26 mouse cellular contexts compared by ENCODE assay signal in the genomic region with DNA sequence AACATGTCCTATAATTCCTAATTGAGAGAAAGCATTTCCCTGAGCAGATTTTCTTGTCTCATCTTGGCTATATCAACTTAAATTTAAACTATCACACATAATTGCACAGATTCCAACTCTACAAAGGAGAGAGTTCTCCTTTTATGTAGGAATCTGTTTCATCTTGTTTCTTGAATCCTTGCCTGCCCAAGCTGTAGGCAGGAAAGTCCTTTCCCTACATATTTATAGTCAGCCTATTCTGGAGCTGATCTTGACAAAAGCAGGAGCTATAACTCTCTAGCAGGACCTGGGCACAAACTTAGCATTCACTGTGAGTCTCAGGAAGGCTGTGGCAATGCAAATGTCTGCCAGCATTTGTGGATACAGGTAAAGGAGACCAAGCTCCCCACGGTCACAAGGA.
"Had no signal": no experiment of that assay in that cellular context is flagged by ENCODE, and none has a peak within 500 bp of the region (broad histone marks: within the 10 kb centered on the region; RNA-seq: fewer than 3 reads in every experiment).

No protein-coding gene starts in this region.

- H3K4me1 ChIP-seq: limb, embryonic 10.5 days; limb, embryonic 12.5 days; limb, embryonic 13.5 days; limb, embryonic 15.5 days; liver, embryonic 12.5 days; liver, embryonic 13.5 days; liver, embryonic 15.5 days; lung, embryonic 15.5 days; megakaryocyte, embryonic 14.5 days; midbrain, embryonic 10.5 days; midbrain, embryonic 12.5 days; midbrain, embryonic 13.5 days; midbrain, embryonic 15.5 days had no signal

- DNase-seq: left cerebral cortex, postnatal 4 days; liver; liver, embryonic 13.5 days; liver, postnatal 0 days; lung, adult 18-20 months; lung, embryonic 14.5 days; lung, postnatal 10 days; lung, postnatal 14 days; lung, postnatal 36 days; lung, postnatal 4 days; midbrain, embryonic 14.5 days had no signal

- H3K4me3 ChIP-seq: limb, embryonic 10.5 days; limb, embryonic 12.5 days; limb, embryonic 13.5 days; limb, embryonic 15.5 days; liver, embryonic 12.5 days; liver, embryonic 13.5 days; liver, embryonic 15.5 days; lung, embryonic 15.5 days; megakaryocyte, embryonic 14.5 days; midbrain, embryonic 10.5 days; midbrain, embryonic 12.5 days; midbrain, embryonic 13.5 days; midbrain, embryonic 15.5 days; myocyte had no signal

- ATAC-seq: liver, embryonic 12.5 days; liver, postnatal 0 days; lung, postnatal 0 days; midbrain, embryonic 13.5 days; midbrain, embryonic 15.5 days; midbrain, embryonic 16.5 days had no signal
